Mouse (Mus musculus) hindbrain, embryonic 13.5 days (tissue): Measurements from ENCODE around the gene Hlf. TPM values are rescaled to one million over a fixed set of nuclear protein-coding genes. Genes with fewer than 3 reads are reported as not detected.

ENCODE experiments used
- ATAC-seq: fragments of 200-750 bp; cut with Nextera tagmentation; 2 replicates; pipeline ENCODE4 v1.8.0; 2017; ENCODE audit warnings: moderate TSS enrichment; ENCODE audit not compliant: low FRiP score
- H3K27ac ChIP-seq: fragments of 300-500 bp; sonication (generic); 2 replicates; pipeline ENCODE4 v1.5.1; 2015; ENCODE audit warnings: inconsistent platforms, mild to moderate bottlenecking, moderate library complexity
- H3K27me3 ChIP-seq: fragments of 300-500 bp; sonication (generic); 2 replicates; pipeline ENCODE4 v1.6.1; 2015; ENCODE audit warnings: mild to moderate bottlenecking, inconsistent platforms
- H3K36me3 ChIP-seq: fragments of 300-500 bp; sonication (generic); 2 replicates; pipeline ENCODE4 v1.6.1; 2015; ENCODE audit warnings: mild to moderate bottlenecking, inconsistent platforms
- H3K4me1 ChIP-seq: fragments of 300-500 bp; sonication (generic); replicated peaks from 2 replicates; pipeline ENCODE4 v1.6.1; 2015; ENCODE audit warnings: inconsistent platforms
- H3K4me2 ChIP-seq: fragments of 300-500 bp; sonication (generic); 2 replicates; pipeline ENCODE4 v1.6.1; 2015; ENCODE audit warnings: inconsistent platforms, mild to moderate bottlenecking, moderate library complexity
- H3K4me3 ChIP-seq: fragments of 300-500 bp; sonication (generic); 2 replicates; pipeline ENCODE4 v1.5.1; 2015; ENCODE audit warnings: mild to moderate bottlenecking, inconsistent platforms
- H3K9ac ChIP-seq: fragments of 300-500 bp; sonication (generic); 2 replicates; pipeline ENCODE4 v1.6.1; 2015; ENCODE audit warnings: mild to moderate bottlenecking, inconsistent platforms
- H3K9me3 ChIP-seq: fragments of 300-500 bp; sonication (generic); 2 replicates; pipeline ENCODE4 v1.6.1; 2016; ENCODE audit warnings: inconsistent platforms
- WGBS: fragments of 180-500 bp; shearing (Covaris S2); methylation state at CpG from one replicate; pipeline ENCODE4 v1.1.7; 2015; 5-methylcytosine and 5-hydroxymethylcytosine counted together
- polyA plus RNA-seq: library from polyadenylated mRNA; unstranded; fragments of >200 nt; fragmentation: Nextera tagmentation; extraction: Ambion mirVana; gene quantifications from 2 replicates; pipeline ENCODE4 v1.2.1, GENCODE M21; 2015

The Hlf gene
- polyA plus RNA-seq, 1 experiment from 2014 or later = 3.3 TPM

DNA sequence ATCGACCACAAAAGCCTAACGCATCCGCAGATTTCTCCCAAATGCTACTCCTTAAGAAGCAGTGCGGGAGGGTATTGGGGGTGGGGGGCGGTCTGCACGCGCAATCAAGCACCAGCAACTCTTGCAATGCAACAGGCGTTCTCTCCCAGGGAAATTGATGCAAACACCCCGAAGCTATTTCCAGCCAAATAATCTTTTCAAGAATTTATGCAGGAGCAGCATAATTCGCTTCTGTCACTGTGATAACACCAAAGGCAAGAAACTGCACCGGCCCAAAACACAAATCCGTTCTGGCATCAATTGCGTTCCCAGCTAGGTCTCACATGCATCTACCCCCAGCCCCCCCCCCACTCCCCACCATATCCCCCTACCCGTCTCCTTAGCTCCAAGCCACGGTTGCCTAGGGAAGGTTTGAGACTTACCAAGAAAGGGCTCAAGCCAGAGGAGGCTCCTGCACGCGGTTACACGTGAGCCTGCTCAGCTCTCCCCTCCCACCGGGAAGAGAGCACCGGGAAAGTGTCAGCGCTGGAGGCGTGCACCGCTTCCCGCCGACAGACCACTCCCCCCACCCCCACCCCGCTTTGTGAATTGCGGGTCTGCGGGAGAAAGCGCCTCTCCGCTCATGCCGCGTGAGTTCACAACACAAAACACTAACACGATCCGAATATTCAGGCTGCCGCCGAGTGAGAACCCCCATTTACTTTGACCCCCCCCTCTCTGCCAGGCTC lies 1.4 kb downstream of the Hlf start:
- H3K36me3 ChIP-seq = no peaks in the 10 kb centered on the region
- H3K9ac ChIP-seq = peak overlapping the region; percentile 70
- under 1% methylated on average over 36 of the region's 36 CpGs for WGBS
- no peaks in the 10 kb centered on the region for H3K9me3 ChIP-seq
- H3K4me2 ChIP-seq = peak overlapping the region; percentile 96
- H3K27ac ChIP-seq = no peak overlapping the region
- H3K4me3 ChIP-seq = peak overlapping the region; percentile 54
- H3K27me3 ChIP-seq = peaks cover 71% of the 10 kb centered on the region
- peaks cover 25% of the 10 kb centered on the region for H3K4me1 ChIP-seq
- ATAC-seq = peak; percentile 14

DNA sequence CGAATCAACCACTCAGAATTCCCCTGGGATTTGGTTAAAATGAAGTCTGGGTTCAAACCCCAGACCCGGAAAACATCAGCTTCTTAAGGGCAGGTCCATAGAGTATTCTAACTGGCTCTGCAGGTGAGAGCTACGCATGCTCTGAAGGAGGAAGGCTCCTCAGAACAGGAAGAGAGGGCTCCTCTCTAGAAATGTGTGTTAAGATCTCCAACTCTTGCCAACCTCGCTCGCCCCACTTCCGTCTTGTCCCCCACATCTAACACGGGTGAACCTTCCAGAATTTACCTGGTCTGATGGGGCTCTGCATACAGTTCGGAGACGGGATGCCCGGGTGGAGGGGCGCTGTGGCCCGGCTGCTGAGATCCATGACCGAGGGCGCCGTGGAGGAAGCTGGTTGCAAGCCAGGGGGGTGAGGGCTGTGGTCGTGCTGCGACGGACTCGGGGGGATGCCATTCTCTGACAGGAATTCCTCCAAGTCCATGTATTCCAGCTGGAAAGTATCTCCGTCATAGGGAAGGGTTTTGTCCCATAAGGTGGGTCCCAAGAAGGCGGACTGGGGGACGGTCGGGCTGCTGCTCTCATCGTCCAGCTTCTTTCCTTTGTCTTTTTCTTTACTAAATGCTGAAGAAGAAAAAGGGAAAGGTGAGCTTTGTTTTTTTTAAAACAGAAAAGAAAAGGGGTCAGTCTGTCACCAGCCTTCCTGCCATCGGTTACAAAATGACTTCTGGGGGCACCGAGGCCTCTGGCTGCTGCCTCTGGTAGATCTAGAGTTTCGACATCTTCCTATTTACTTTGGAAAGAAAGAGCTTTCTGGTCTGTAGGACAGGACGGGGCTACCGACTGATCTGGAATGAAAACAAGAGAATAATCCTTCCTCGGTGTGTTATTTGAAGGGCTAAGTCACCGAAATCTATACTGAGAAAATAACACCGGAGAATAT lies 2.9 kb downstream of the Hlf start:
- H3K9me3 ChIP-seq = no peaks in the 10 kb centered on the region
- peak overlapping the region; percentile 96 for H3K4me2 ChIP-seq
- 45% methylated on average over 32 of the region's 32 CpGs for WGBS
- peaks cover 28% of the 10 kb centered on the region for H3K4me1 ChIP-seq
- H3K27ac ChIP-seq = no peak overlapping the region
- H3K4me3 ChIP-seq = peak overlapping the region; percentile 54
- peaks cover 77% of the 10 kb centered on the region for H3K27me3 ChIP-seq
- H3K36me3 ChIP-seq = no peaks in the 10 kb centered on the region
- no peak for ATAC-seq
- H3K9ac ChIP-seq = no peak overlapping the region

DNA sequence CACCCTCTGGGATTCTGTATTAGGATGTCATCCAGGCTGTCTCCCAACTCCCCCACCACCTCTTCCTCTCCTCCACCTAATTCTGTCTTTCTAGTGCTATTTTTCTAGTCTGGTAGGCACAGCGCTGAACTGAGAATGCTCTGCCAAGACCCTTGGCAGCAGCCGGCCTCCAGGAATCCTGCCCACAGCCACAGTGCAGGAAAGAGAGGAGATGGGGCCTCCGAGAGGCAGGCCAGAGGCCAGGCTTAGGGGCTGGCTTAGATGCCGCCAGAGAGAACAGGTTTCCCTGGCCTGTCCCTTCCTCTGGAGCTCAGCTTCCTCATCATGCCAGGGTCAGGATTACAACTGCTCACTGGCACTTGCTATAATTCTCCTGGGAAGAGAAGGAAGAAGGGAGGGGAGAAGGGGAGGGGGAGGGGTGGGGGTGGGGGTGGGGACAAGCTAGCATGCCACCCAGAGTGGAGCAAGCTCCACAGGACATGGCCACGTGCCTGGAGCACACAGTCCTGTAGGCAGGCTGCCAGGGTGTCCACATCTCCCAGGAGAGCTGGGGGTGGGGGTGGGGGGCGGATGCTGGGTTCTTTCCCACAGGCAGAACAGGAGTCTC lies 8.6 kb downstream of the Hlf start:
- H3K4me1 ChIP-seq = peaks cover 27% of the 10 kb centered on the region
- H3K36me3 ChIP-seq = no peaks in the 10 kb centered on the region
- WGBS = 16% methylated on average over 6 of the region's 6 CpGs
- H3K4me3 ChIP-seq = no peak overlapping the region
- no peaks in the 10 kb centered on the region for H3K9me3 ChIP-seq
- peak; percentile 86 for ATAC-seq
- H3K4me2 ChIP-seq = peak overlapping the region; percentile 13; the same call in 1 of the 2 replicates
- peaks cover 39% of the 10 kb centered on the region for H3K27me3 ChIP-seq
- H3K27ac ChIP-seq = peak overlapping the region; percentile 80
- H3K9ac ChIP-seq = no peak overlapping the region

DNA sequence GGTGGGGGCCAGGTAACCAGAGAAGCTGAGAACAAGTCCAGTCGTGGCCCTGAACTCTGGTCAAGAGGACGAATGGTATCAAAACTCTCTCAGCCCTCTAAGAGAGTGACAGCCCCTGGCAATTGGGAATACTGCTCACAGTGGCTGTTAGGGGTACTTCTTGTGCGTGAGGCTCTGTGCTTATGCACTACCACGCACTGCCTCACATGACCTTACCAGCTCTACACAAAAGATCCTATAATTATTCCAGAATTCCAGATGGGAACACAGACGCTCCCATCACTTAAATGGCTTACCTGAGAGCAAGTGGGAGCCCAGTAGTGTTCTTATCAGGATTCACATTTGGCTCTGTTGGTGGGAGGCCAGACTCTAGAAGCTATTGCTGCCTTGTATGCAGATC lies 9.6 kb downstream of the Hlf start:
- no peak overlapping the region for H3K4me3 ChIP-seq
- H3K36me3 ChIP-seq = no peaks in the 10 kb centered on the region
- WGBS = 43% methylated on average over 5 of the region's 5 CpGs
- no peaks in the 10 kb centered on the region for H3K9me3 ChIP-seq
- peak; percentile 37; the same call in 1 of the 2 replicates for ATAC-seq
- H3K9ac ChIP-seq = no peak overlapping the region
- peaks cover 29% of the 10 kb centered on the region for H3K27me3 ChIP-seq
- no peak overlapping the region for H3K4me2 ChIP-seq
- H3K27ac ChIP-seq = no peak overlapping the region
- H3K4me1 ChIP-seq = peaks cover 28% of the 10 kb centered on the region

DNA sequence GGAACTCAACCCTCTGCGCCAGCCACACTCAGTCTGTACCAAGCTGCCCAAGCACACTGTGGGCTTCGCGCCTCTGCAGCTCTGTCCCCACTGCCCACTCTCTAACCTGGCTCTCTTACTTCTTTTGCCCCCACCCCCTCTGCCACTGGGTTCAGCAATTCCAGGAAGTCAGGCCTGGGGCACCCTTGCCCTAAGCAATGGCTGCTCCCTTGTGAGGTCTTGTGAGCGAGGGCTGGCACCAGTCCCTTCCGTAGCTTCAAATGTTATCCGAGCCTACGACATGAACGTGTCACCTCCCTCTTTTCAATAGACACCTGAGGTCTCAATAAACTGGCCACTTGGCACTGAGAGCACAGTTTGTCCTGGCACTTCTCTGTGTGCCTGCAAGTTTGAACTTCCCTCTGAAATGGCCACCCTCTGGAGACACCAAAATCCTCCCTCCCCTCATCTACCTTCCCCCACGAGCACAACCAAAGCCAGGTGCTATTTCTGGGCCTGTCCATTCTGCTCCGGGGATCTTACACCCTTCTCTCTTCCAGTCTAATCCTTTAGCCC lies 10.5 kb downstream of the Hlf start:
- Histone ChIP-seq H3K27me3 (peaks cover 22% of the 10 kb centered on the region; the same call in 1 of the 2 replicates), H3K9ac (no peak overlapping the region)

DNA sequence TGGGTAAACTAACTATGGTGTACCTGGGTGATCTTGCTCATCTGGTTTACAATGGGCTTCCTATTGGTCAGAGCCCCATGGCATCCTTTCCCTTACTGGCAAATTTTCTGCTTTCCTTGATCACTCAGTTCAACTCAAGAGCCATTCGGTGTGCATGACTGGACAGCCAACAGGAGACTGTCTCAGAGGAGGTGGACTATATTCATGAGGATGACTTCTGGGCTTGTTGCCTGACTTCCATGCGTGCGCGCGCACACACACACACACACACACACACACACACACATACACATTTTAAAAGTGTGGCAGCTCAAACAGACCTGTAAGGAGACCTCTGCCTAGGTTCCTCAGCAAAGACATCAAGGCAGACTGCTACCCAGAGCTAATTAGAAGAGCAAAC lies 12.7 kb downstream of the Hlf start:
- H3K4me2 ChIP-seq = no peak overlapping the region
- no peak for ATAC-seq
- H3K36me3 ChIP-seq = no peaks in the 10 kb centered on the region
- no peak overlapping the region for H3K27ac ChIP-seq
- no peak overlapping the region for H3K9ac ChIP-seq
- H3K27me3 ChIP-seq = 0 out of 2 replicates have a peak, but pooled peaks cover 6% of the 10 kb centered on the region
- H3K9me3 ChIP-seq = no peaks in the 10 kb centered on the region
- 95% methylated on average over 5 of the region's 5 CpGs for WGBS
- H3K4me1 ChIP-seq = peaks cover 27% of the 10 kb centered on the region
- H3K4me3 ChIP-seq = no peak overlapping the region

More for the DNA sequence above, 10.5 kb downstream of the Hlf start:
- no peaks in the 10 kb centered on the region for H3K9me3 ChIP-seq
- H3K36me3 ChIP-seq = no peaks in the 10 kb centered on the region
- H3K4me1 ChIP-seq = peaks cover 30% of the 10 kb centered on the region
- 87% methylated on average over 10 of the region's 10 CpGs for WGBS
- H3K4me3 ChIP-seq = no peak overlapping the region
- H3K27ac ChIP-seq = no peak overlapping the region
- no peak for ATAC-seq
- H3K4me2 ChIP-seq = no peak overlapping the region

DNA sequence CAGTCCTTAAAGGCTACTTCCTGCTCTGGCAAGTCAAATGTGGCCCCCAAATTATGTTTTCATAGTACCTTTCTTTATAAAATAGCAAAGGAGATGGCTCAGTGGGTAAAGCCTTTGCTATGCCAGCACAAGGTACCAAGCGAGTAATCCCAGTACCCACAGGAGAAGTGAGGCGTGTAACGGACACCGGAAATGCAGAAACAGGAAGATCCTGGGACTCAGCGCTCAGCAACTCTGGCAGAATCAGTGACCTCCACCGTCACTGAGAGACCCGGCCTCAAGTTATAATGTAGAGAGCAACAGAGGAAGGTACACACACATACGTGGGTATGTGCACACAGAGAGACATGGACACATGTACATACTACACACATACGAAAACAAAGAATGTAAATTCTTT lies 14.3 kb downstream of the Hlf start:
- 93% methylated on average over 9 of the region's 9 CpGs for WGBS
- 0 out of 2 replicates have a peak, but pooled peaks cover 6% of the 10 kb centered on the region for H3K27me3 ChIP-seq
- H3K4me3 ChIP-seq = no peak overlapping the region
- H3K9me3 ChIP-seq = no peaks in the 10 kb centered on the region
- no peak for ATAC-seq
- no peak overlapping the region for H3K27ac ChIP-seq
- no peaks in the 10 kb centered on the region for H3K36me3 ChIP-seq
- H3K9ac ChIP-seq = no peak overlapping the region
- peaks cover 17% of the 10 kb centered on the region for H3K4me1 ChIP-seq
- no peak overlapping the region for H3K4me2 ChIP-seq

DNA sequence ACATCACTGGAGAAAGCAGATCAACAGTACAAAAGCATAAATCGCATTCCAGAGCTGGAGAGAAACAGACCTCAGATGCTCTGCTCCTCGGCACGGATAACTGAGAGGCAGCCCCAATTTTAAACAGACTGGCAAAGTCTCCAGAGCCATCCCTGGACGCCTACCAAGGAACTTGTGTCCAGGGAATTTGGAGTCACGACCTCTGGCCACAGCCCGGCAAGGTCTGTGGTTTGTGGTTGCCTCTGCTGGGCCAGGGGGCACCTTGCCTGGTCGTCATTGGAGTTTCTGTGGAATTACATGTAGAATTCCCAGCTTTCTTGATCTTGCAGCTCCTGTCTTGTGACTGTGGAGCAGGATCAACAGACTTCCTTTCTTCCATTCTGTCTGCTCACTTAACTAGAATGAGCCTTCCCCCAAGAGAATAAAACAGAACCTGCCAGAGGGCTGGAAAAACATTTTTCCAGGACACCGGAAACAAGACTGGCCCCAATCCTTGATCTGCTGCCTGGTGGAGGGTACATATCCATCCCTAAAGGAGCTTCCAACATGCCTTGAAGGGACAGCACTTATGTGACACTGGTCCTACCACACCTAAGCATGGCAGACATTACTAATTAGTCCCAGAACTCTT lies 19.1 kb downstream of the Hlf start:
- peaks cover 6% of the 10 kb centered on the region; the same call in 1 of the 2 replicates for H3K27me3 ChIP-seq
- H3K36me3 ChIP-seq = no peaks in the 10 kb centered on the region
- no peak overlapping the region for H3K4me3 ChIP-seq
- peak overlapping the region; percentile 48; the same call in 1 of the 2 replicates for H3K4me2 ChIP-seq
- ATAC-seq = no peak
- H3K27ac ChIP-seq = no peak overlapping the region
- peaks cover 30% of the 10 kb centered on the region for H3K4me1 ChIP-seq
- 56% methylated on average over 8 of the region's 8 CpGs for WGBS
- H3K9me3 ChIP-seq = no peaks in the 10 kb centered on the region
- no peak overlapping the region for H3K9ac ChIP-seq

DNA sequence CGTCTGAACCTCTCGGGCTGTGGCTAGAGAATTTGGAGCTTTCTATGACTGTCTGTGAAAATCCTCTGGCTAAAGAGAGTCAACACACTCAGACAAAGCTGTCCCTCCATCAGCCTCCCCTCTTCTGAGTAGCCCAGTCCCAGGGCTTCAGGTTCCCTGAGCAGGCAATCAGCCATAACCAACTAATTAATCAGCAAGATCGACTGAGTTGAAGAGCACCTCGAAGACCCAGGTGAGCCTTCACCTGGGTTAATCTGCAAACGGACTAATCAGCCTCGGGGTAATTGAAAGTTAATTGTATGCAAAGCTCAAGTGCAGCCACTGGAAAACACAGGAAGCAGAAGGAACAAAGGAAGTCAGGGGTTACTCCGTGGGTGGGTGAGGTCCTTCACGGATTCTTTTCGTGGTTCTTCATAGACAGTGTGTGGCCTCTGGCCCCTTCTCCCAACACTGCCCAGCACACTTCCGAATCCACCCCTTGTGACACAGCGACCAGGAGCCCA lies 19.9 kb downstream of the Hlf start:
- ATAC-seq = 0 out of 2 replicates have a peak, but pooled peaks have one; percentile 53
- peak overlapping the region; percentile 48 for H3K4me2 ChIP-seq
- H3K4me1 ChIP-seq = peaks cover 31% of the 10 kb centered on the region
- H3K9ac ChIP-seq = peak overlapping the region; percentile 31; the same call in 1 of the 2 replicates
- peak overlapping the region; percentile 15 for H3K4me3 ChIP-seq
- peaks cover 6% of the 10 kb centered on the region; the same call in 1 of the 2 replicates for H3K27me3 ChIP-seq
- peak overlapping the region; percentile 60; the same call in 1 of the 2 replicates for H3K27ac ChIP-seq
- WGBS = 5% methylated on average over 11 of the region's 11 CpGs
- H3K36me3 ChIP-seq = no peaks in the 10 kb centered on the region
- H3K9me3 ChIP-seq = no peaks in the 10 kb centered on the region

DNA sequence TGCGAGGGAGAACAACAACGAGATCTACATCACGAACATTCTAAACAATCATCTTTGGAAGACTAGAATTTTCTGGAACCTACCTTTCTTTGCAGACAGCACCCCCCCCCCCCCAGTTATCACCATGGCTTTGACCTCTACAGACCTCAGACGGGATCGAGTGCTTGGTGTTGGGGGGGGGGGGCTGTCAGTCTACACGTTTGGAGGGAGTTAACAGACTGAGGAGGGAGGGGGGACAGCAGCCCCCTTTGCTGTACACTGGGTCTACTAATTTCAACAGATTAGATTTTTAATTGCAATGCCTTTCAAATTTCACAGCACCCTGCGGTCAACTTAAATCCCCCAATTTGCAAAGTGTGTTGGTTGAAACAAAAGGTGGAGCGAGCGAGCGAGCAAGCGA lies 20.3 kb downstream of the Hlf start:
- ATAC-seq = no peak
- 28% methylated on average over 11 of the region's 11 CpGs for WGBS
- Histone ChIP-seq H3K27me3 (peaks cover 6% of the 10 kb centered on the region; the same call in 1 of the 2 replicates), H3K4me1 (peaks cover 31% of the 10 kb centered on the region), H3K4me3 (peak overlapping the region; percentile 15), H3K4me2 (peak overlapping the region; percentile 48), H3K27ac (peak overlapping the region; percentile 60), H3K36me3 (no peaks in the 10 kb centered on the region), H3K9ac (peak overlapping the region; percentile 31; the same call in 1 of the 2 replicates), H3K9me3 (no peaks in the 10 kb centered on the region)

DNA sequence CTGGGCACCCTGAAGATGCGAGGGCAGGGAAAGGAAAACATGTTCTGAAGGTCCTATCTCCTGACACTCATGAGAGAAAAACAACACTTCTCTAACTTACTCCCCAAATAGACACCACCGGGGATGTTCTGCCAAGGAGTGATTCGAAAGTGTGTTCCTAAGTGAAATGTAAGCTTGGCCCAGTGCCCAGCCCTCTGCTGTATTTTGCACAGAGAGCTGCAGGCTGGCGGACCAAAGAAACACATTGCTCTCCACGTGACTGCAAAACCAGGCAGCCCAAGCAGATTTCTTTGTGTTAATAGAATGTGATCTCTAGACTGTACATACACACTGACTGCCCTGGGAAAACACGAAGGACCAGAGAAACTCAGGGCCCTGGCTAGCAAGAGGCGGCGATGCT lies 21.1 kb downstream of the Hlf start:
- Histone ChIP-seq H3K36me3 (no peaks in the 10 kb centered on the region), H3K4me3 (no peak overlapping the region), H3K9ac (0 out of 2 replicates have a peak overlapping the region, but pooled peaks have one; percentile 19), H3K9me3 (no peaks in the 10 kb centered on the region), H3K27ac (peak overlapping the region; percentile 78), H3K4me1 (peaks cover 33% of the 10 kb centered on the region), H3K27me3 (peaks cover 6% of the 10 kb centered on the region; the same call in 1 of the 2 replicates), H3K4me2 (peak overlapping the region; percentile 48; the same call in 1 of the 2 replicates)
- 22% methylated on average over 8 of the region's 8 CpGs for WGBS
- ATAC-seq = peak; percentile 79; the same call in 1 of the 2 replicates
